ENCODE assay signal across 15 mouse cellular contexts in genomic region chr2:131912526-131913258, GRCm38 (mm10). TPM values are rescaled to one million over a fixed set of nuclear protein-coding genes. Genes with fewer than 3 reads are reported as not detected.
DNase-seq lines count a peak whose midpoint lies in the region; ATAC-seq lines count a peak whose summit lies in the region.
"Had no signal": no experiment of that assay in that cellular context is flagged by ENCODE, and none has a peak within 500 bp of the region (broad histone marks: within the 10 kb centered on the region; RNA-seq: fewer than 3 reads in every experiment).

No protein-coding gene starts in this region.

- no peaks in the 10 kb centered on the region for H3K9me3 ChIP-seq in hindbrain, embryonic 12.5 days (replicated peaks)
- no peaks in the 10 kb centered on the region for H3K9me3 ChIP-seq in hindbrain, embryonic 11.5 days (ENCODE audit: control insufficient read depth, low read length)
- no peaks in the 10 kb centered on the region for H3K9me3 ChIP-seq in midbrain, embryonic 11.5 days (ENCODE audit: control insufficient read depth, low read length)
- H3K9me3 ChIP-seq in midbrain, embryonic 10.5 days (replicated peaks): no peaks in the 10 kb centered on the region
- peaks cover 2% of the 10 kb centered on the region; the same call in 1 of the 2 replicates for H3K9me3 ChIP-seq in hindbrain, embryonic 16.5 days (ENCODE audit: control insufficient read depth, low read length)
- H3K9me3 ChIP-seq in neural tube, embryonic 15.5 days (replicated peaks): no peaks in the 10 kb centered on the region
- H3K9me3 ChIP-seq: embryonic facial prominence, embryonic 13.5 days; heart, embryonic 12.5 days had no signal

- peak overlapping the region; percentile 68; the same call in 1 of the 2 replicates for H3K4me2 ChIP-seq in hindbrain, embryonic 12.5 days (replicated peaks)
- no peak overlapping the region for H3K4me2 ChIP-seq in hindbrain, embryonic 11.5 days (replicated peaks; ENCODE audit: low read depth, low read length)
- H3K4me2 ChIP-seq in midbrain, embryonic 11.5 days: no peak overlapping the region
- peak overlapping the region; percentile 58; the same call in 1 of the 2 replicates for H3K4me2 ChIP-seq in hindbrain, embryonic 16.5 days (ENCODE audit: low read length)
- H3K4me2 ChIP-seq in neural tube, embryonic 15.5 days: peak overlapping the region; percentile 60
- H3K4me2 ChIP-seq: embryonic facial prominence, embryonic 13.5 days; heart, embryonic 12.5 days had no signal

- H3K27ac ChIP-seq in hindbrain, embryonic 12.5 days: no peak overlapping the region
- H3K27ac ChIP-seq in hindbrain, embryonic 11.5 days (ENCODE audit: low read depth, low read length): no peak overlapping the region
- no peak overlapping the region for H3K27ac ChIP-seq in midbrain, embryonic 11.5 days (ENCODE audit: low read depth, low read length)
- H3K27ac ChIP-seq in midbrain, embryonic 10.5 days (replicated peaks): no peak overlapping the region
- no peak overlapping the region for H3K27ac ChIP-seq in hindbrain, embryonic 16.5 days (ENCODE audit: low read depth, low read length)
- no peak overlapping the region for H3K27ac ChIP-seq in neural tube, embryonic 15.5 days (replicated peaks)
- H3K27ac ChIP-seq: embryonic facial prominence, embryonic 13.5 days had no signal

- no peak for ATAC-seq in hindbrain, embryonic 12.5 days (ENCODE audit: low FRiP score)
- no peak for ATAC-seq in hindbrain, embryonic 11.5 days (ENCODE audit: low FRiP score)
- ATAC-seq in midbrain, embryonic 11.5 days (ENCODE audit: low FRiP score): no peak
- no peak for ATAC-seq in hindbrain, embryonic 16.5 days
- no peak for ATAC-seq in neural tube, embryonic 15.5 days (ENCODE audit: low FRiP score)
- ATAC-seq: inflammation-experienced regulatory T-cells, adult 6 months had no signal

- no peak overlapping the region for H3K4me3 ChIP-seq in hindbrain, embryonic 12.5 days
- H3K4me3 ChIP-seq in hindbrain, embryonic 11.5 days (ENCODE audit: low read depth, low read length): no peak overlapping the region
- H3K4me3 ChIP-seq in midbrain, embryonic 11.5 days (ENCODE audit: low read depth, low read length): no peak overlapping the region
- H3K4me3 ChIP-seq in midbrain, embryonic 10.5 days: no peak overlapping the region
- H3K4me3 ChIP-seq in hindbrain, embryonic 16.5 days (ENCODE audit: low read length): no peak overlapping the region
- no peak overlapping the region for H3K4me3 ChIP-seq in neural tube, embryonic 15.5 days (replicated peaks)
- H3K4me3 ChIP-seq: embryonic facial prominence, embryonic 13.5 days; heart, embryonic 12.5 days had no signal

- WGBS in hindbrain, embryonic 12.5 days: 84% methylated on average over 8 of the region's 8 CpGs
- 84% methylated on average over 8 of the region's 8 CpGs for WGBS in hindbrain, embryonic 11.5 days
- 84% methylated on average over 8 of the region's 8 CpGs for WGBS in midbrain, embryonic 11.5 days
- 87% methylated on average over 8 of the region's 8 CpGs for WGBS in midbrain, embryonic 10.5 days
- 90% methylated on average over 8 of the region's 8 CpGs for WGBS in hindbrain, embryonic 16.5 days
- 78% methylated on average over 8 of the region's 8 CpGs for WGBS in neural tube, embryonic 15.5 days

- H3K4me1 ChIP-seq in hindbrain, embryonic 12.5 days: peaks cover 18% of the 10 kb centered on the region
- no peaks in the 10 kb centered on the region for H3K4me1 ChIP-seq in hindbrain, embryonic 11.5 days (replicated peaks; ENCODE audit: control insufficient read depth, insufficient read depth, low read length)
- H3K4me1 ChIP-seq in midbrain, embryonic 11.5 days (ENCODE audit: control insufficient read depth, insufficient read depth, low read length): 0 out of 2 replicates have a peak, but pooled peaks cover 2% of the 10 kb centered on the region
- H3K4me1 ChIP-seq in midbrain, embryonic 10.5 days: peaks cover 13% of the 10 kb centered on the region
- peaks cover 24% of the 10 kb centered on the region for H3K4me1 ChIP-seq in hindbrain, embryonic 16.5 days (ENCODE audit: control insufficient read depth, insufficient read depth, low read depth, low read length)
- peaks cover 39% of the 10 kb centered on the region for H3K4me1 ChIP-seq in neural tube, embryonic 15.5 days

- no peak overlapping the region for H3K9ac ChIP-seq in hindbrain, embryonic 12.5 days
- no peak overlapping the region for H3K9ac ChIP-seq in hindbrain, embryonic 11.5 days (ENCODE audit: low read depth, low read length)
- no peak overlapping the region for H3K9ac ChIP-seq in midbrain, embryonic 11.5 days (ENCODE audit: low read length)
- no peak overlapping the region for H3K9ac ChIP-seq in hindbrain, embryonic 16.5 days (ENCODE audit: low read depth, low read length)
- no peak overlapping the region for H3K9ac ChIP-seq in neural tube, embryonic 15.5 days (replicated peaks)
- H3K9ac ChIP-seq: embryonic facial prominence, embryonic 13.5 days; heart, embryonic 12.5 days had no signal

- H3K36me3 ChIP-seq in hindbrain, embryonic 12.5 days: peaks cover 6% of the 10 kb centered on the region; the same call in 1 of the 2 replicates
- H3K36me3 ChIP-seq in hindbrain, embryonic 11.5 days (ENCODE audit: control insufficient read depth, insufficient read depth, low read length): no peaks in the 10 kb centered on the region
- H3K36me3 ChIP-seq in midbrain, embryonic 11.5 days (ENCODE audit: control insufficient read depth, insufficient read depth, low read length): no peaks in the 10 kb centered on the region
- H3K36me3 ChIP-seq in midbrain, embryonic 10.5 days: peaks cover 3% of the 10 kb centered on the region; the same call in 1 of the 2 replicates
- peaks cover 5% of the 10 kb centered on the region for H3K36me3 ChIP-seq in hindbrain, embryonic 16.5 days (ENCODE audit: control insufficient read depth, insufficient read depth, low read length)
- peaks cover 19% of the 10 kb centered on the region for H3K36me3 ChIP-seq in neural tube, embryonic 15.5 days

- no peaks in the 10 kb centered on the region for H3K27me3 ChIP-seq in hindbrain, embryonic 12.5 days
- H3K27me3 ChIP-seq in hindbrain, embryonic 11.5 days (ENCODE audit: control insufficient read depth, insufficient read depth, low read length): no peaks in the 10 kb centered on the region
- peaks cover 3% of the 10 kb centered on the region; the same call in 1 of the 2 replicates for H3K27me3 ChIP-seq in midbrain, embryonic 11.5 days (ENCODE audit: control insufficient read depth, insufficient read depth, low read length)
- peaks cover 28% of the 10 kb centered on the region for H3K27me3 ChIP-seq in midbrain, embryonic 10.5 days (ENCODE audit: low read depth, poor library complexity, severe bottlenecking)
- H3K27me3 ChIP-seq in hindbrain, embryonic 16.5 days (replicated peaks; ENCODE audit: control insufficient read depth, insufficient read depth, low read length): no peaks in the 10 kb centered on the region
- H3K27me3 ChIP-seq in neural tube, embryonic 15.5 days (replicated peaks): no peaks in the 10 kb centered on the region
- H3K27me3 ChIP-seq: embryonic facial prominence, embryonic 13.5 days; heart, embryonic 12.5 days had no signal

- DNase-seq in hindbrain, embryonic 11.5 days (ENCODE audit: low spot score): no peak
- peak; percentile 69 for DNase-seq in midbrain, embryonic 11.5 days (ENCODE audit: low spot score, missing footprints)
- DNase-seq in midbrain, embryonic 10.5 days (ENCODE audit: low spot score): no peak
- DNase-seq in layer of hippocampus, adult 8-10 months (ENCODE audit: low spot score in 2 of 2): no peak
- DNase-seq: adrenal gland, adult 8-10 months; retina, postnatal 1 day; thymus, adult 2 months had no signal

RNA-seq across cellular contexts. Expression of gene Prn, which starts 2.9 kb away (rescaled TPM):
- not detected in 2 replicates for polyA plus RNA-seq in hindbrain, embryonic 12.5 days (2016; fragmentation: Nextera tagmentation; extraction: Ambion mirVana)
- not detected in 2 replicates for polyA plus RNA-seq in hindbrain, embryonic 11.5 days (2014; fragmentation: Nextera tagmentation; extraction: Ambion mirVana)
- polyA plus RNA-seq in midbrain, embryonic 11.5 days (2014; fragmentation: Nextera tagmentation; extraction: Ambion mirVana): not detected in 2 replicates
- not detected in 2 replicates for polyA plus RNA-seq in midbrain, embryonic 10.5 days (2016; fragmentation: Nextera tagmentation; extraction: Ambion mirVana)
- polyA plus RNA-seq in hindbrain, embryonic 16.5 days (2015; fragmentation: Nextera tagmentation; extraction: Ambion mirVana): 0.26 TPM in 1 of 2 replicates, not detected in the other
- not detected in 2 replicates for polyA plus RNA-seq in neural tube, embryonic 15.5 days (2015; fragmentation: Nextera tagmentation; extraction: Ambion mirVana)
- total RNA-seq in layer of hippocampus, adult 8-10 months (2022): under 1 TPM in 1 of 4 experiments, not detected in 3; 0.11 TPM
- total RNA-seq: adrenal gland, adult 8-10 months; layer of hippocampus, postnatal 25 days had no signal
- polyA plus RNA-seq: inflammation-experienced regulatory T-cells, adult 6 months; limb, embryonic 14.5 days; thymus, adult 2 months had no signal

RNA-seq across cellular contexts. Expression of gene Prnp, which starts 3.0 kb away (rescaled TPM):
- 62.9 and 69.2 TPM in 2 replicates for polyA plus RNA-seq in hindbrain, embryonic 12.5 days (2016; fragmentation: Nextera tagmentation; extraction: Ambion mirVana)
- polyA plus RNA-seq in hindbrain, embryonic 11.5 days (2014; fragmentation: Nextera tagmentation; extraction: Ambion mirVana): 34.4 and 35.1 TPM in 2 replicates
- polyA plus RNA-seq in midbrain, embryonic 11.5 days (2014; fragmentation: Nextera tagmentation; extraction: Ambion mirVana): 27.2 and 29.7 TPM in 2 replicates
- 18.8 and 32.1 TPM in 2 replicates for polyA plus RNA-seq in midbrain, embryonic 10.5 days (2016; fragmentation: Nextera tagmentation; extraction: Ambion mirVana)
- polyA plus RNA-seq in hindbrain, embryonic 16.5 days (2015; fragmentation: Nextera tagmentation; extraction: Ambion mirVana): 153 and 168 TPM in 2 replicates
- 141 and 148 TPM in 2 replicates for polyA plus RNA-seq in neural tube, embryonic 15.5 days (2015; fragmentation: Nextera tagmentation; extraction: Ambion mirVana)
- 1,000 to 10,000 TPM; 1,012 to 1,060 (median 1,025) TPM for total RNA-seq in layer of hippocampus, adult 8-10 months (2022)

RNA-seq across cellular contexts. Expression of gene Prnd, which starts 38.0 kb away (rescaled TPM):
- polyA plus RNA-seq in hindbrain, embryonic 12.5 days (2016; fragmentation: Nextera tagmentation; extraction: Ambion mirVana): 11.6 and 13.3 TPM in 2 replicates
- 6.2 and 8.2 TPM in 2 replicates for polyA plus RNA-seq in hindbrain, embryonic 11.5 days (2014; fragmentation: Nextera tagmentation; extraction: Ambion mirVana)
- 5.3 and 6.9 TPM in 2 replicates for polyA plus RNA-seq in midbrain, embryonic 11.5 days (2014; fragmentation: Nextera tagmentation; extraction: Ambion mirVana)
- 3.6 and 5.1 TPM in 2 replicates for polyA plus RNA-seq in midbrain, embryonic 10.5 days (2016; fragmentation: Nextera tagmentation; extraction: Ambion mirVana)
- 8.1 and 12.7 TPM in 2 replicates for polyA plus RNA-seq in hindbrain, embryonic 16.5 days (2015; fragmentation: Nextera tagmentation; extraction: Ambion mirVana)
- polyA plus RNA-seq in neural tube, embryonic 15.5 days (2015; fragmentation: Nextera tagmentation; extraction: Ambion mirVana): 9.5 and 15.1 TPM in 2 replicates
- under 1 TPM in 2 of 4 experiments, not detected in 2; 0.13 to 0.19 TPM for total RNA-seq in layer of hippocampus, adult 8-10 months (2022)

RNA-seq across cellular contexts. Expression of gene Erv3, which starts 53.1 kb away (rescaled TPM):
- not detected in 2 replicates for polyA plus RNA-seq in hindbrain, embryonic 12.5 days (2016; fragmentation: Nextera tagmentation; extraction: Ambion mirVana)
- not detected in 2 replicates for polyA plus RNA-seq in hindbrain, embryonic 11.5 days (2014; fragmentation: Nextera tagmentation; extraction: Ambion mirVana)
- polyA plus RNA-seq in midbrain, embryonic 11.5 days (2014; fragmentation: Nextera tagmentation; extraction: Ambion mirVana): not detected in 2 replicates
- not detected in 2 replicates for polyA plus RNA-seq in midbrain, embryonic 10.5 days (2016; fragmentation: Nextera tagmentation; extraction: Ambion mirVana)
- not detected in 2 replicates for polyA plus RNA-seq in hindbrain, embryonic 16.5 days (2015; fragmentation: Nextera tagmentation; extraction: Ambion mirVana)
- not detected in 2 replicates for polyA plus RNA-seq in neural tube, embryonic 15.5 days (2015; fragmentation: Nextera tagmentation; extraction: Ambion mirVana)
- under 1 TPM; 0.12 to 0.36 (median 0.29) TPM for total RNA-seq in layer of hippocampus, adult 8-10 months (2022)
- total RNA-seq: adrenal gland, adult 8-10 months had no signal
- polyA plus RNA-seq: embryonic facial prominence, embryonic 13.5 days; heart, embryonic 12.5 days; inflammation-experienced regulatory T-cells, adult 6 months had no signal

Comparison
In these comparisons a context has a peak if more than half of its experiments do, and no peak if none do; other contexts are left out.
1. H3K4me2 ChIP-seq: peak in hindbrain, embryonic 12.5 days (single experiment), hindbrain, embryonic 16.5 days (single experiment) and neural tube, embryonic 15.5 days (single experiment); none in hindbrain, embryonic 11.5 days (single experiment) and midbrain, embryonic 11.5 days (single experiment).